Mouse (Mus musculus) adipocyte (in vitro differentiated cells): ENCODE results near the gene Npc2.

ENCODE experiments used
- DNase-seq: peaks from one replicate; pipeline ENCODE4 v3.0.0-alpha.2; 2016; ENCODE audit warnings: low spot score

Gene Npc2

GRCm38 (mm10) chr12:84727434-84727833 lies 45.5 kb downstream of the Npc2 start:
- no peak for DNase-seq

GRCm38 (mm10) chr12:84726986-84727385 lies 46.0 kb downstream of the Npc2 start:
- no peak for DNase-seq

- no peak for DNase-seq
Observed at GRCm38 (mm10) chr12:84726391-84726790, 46.6 kb downstream of the Npc2 start.

- DNase-seq, result no peak
Observed at GRCm38 (mm10) chr12:84718462-84719244, 54.3 kb downstream of the Npc2 start.

GRCm38 (mm10) chr12:84714578-84714977 lies 58.4 kb downstream of the Npc2 start:
- DNase-seq, result no peak

GRCm38 (mm10) chr12:84709842-84710439 lies 63.0 kb downstream of the Npc2 start:
- peak; percentile 34 for DNase-seq

GRCm38 (mm10) chr12:84707804-84708203 lies 65.1 kb downstream of the Npc2 start:
- DNase-seq, result no peak

GRCm38 (mm10) chr12:84706886-84707285 lies 66.1 kb downstream of the Npc2 start:
- DNase-seq, result no peak
